Mouse (Mus musculus) hematopoietic stem cell, adult 5-6 weeks (primary cell): ENCODE results near the gene Myh7. TPM values are rescaled to one million over a fixed set of nuclear protein-coding genes. Genes with fewer than 3 reads are reported as not detected.

Experiments used
- ATAC-seq, 2 experiments: fragments of 125-278 bp in 1 of 2; replicated peaks in 1 of 2; 2 replicates each; pipeline ENCODE4 v1.8.0; 2016 to 2017; ENCODE audit warnings: inconsistent platforms in 2 of 2, mild to moderate bottlenecking in 2 of 2, moderate number of reproducible peaks in 2 of 2, low read depth in 1 of 2, moderate TSS enrichment in 1 of 2; ENCODE audit not compliant: low FRiP score in 2 of 2, poor library complexity in 2 of 2, severe bottlenecking in 2 of 2, insufficient read depth in 1 of 2, low TSS enrichment in 1 of 2
- total RNA-seq: library from RNA; stranded (forward); fragments of 172-1452, 232-1000 nt; gene quantifications from 2 replicates; pipeline ENCODE4 v1.2.3, GENCODE M21; 2017

Gene Myh7
- total RNA-seq, 1 experiment from 2014 or later = not detected

DNA sequence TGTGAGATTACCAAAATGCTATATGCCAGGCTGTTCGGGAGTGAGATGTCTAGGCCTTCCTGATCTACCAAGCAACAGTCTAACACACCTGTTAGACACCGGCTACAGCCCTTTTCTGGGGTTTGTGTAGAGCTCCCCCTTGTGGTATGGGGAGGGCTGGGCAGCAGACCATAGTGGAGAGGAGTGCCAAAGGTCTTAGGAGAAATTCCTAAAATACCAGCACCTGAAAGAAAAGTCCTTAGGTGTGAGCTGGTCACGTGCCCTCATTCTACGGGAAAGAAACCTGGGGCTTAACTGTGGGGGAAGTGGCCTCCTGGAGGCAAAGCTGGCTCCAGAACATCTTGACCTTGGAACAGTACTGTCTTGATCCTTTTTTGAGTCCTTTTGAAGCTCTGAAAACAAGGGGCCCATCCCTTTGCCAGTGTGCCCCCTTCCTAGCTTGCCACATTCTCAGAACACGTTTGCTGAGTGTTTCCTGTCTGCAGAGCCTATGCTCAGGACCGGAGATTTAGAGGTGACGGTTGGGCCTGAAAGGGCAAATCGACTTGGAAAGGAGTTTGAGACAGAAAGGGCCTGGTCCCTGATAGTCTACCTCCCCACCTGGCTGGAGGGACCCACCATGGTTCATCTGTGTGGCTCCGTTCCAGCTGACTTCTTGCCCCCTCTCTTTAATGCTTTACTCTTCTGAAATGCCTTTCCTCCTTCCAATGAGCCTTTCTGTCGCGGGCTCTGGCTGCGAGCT is 54.8 kb downstream of the Myh7 start:
- ATAC-seq = peak; percentile 44 to 73; a peak in 1 of 4 replicates

GRCm38 (mm10) chr14:54938431-54939219 is 55.8 kb downstream of the Myh7 start:
- no peak for ATAC-seq

- no peak for ATAC-seq
These were observed 56.9 kb downstream of the Myh7 start for GRCm38 (mm10) chr14:54937361-54938182.

GRCm38 (mm10) chr14:54936831-54937160 is 57.6 kb downstream of the Myh7 start:
- peak; percentile 57 to 66 for ATAC-seq

- no peak for ATAC-seq
These were observed 58.3 kb downstream of the Myh7 start, which contains the start of gene Cmtm5 for GRCm38 (mm10) chr14:54935904-54936830. Gene Cmtm5 (plus strand): TSS chr14:54936261.

DNA sequence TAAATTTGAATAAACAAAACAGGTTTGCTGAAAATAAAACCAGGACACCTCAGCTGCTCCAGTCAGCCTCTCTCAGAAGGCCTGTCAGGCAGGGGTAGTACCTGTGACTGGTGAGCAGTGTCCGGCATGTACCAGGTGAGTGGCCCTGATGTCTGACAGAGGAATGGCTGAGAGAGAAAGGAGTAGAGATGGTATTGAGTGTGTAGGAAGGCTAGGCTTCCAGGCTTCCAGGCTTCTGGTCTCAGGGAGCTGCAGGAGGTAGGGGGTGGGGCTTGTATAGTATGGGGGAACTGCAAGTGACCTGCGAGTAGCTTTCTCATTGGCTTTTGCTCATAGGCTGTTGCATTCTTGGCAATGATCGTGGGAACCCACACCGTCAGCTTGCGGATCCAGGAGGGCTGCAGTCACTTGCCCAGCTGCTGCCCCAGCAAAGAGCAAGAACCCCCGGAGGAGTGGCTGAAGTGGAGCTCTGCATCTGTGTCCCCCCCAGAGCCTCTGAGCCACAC is 61.7 kb downstream of the Myh7 start, which contains the start of gene Il25:
Il25 (plus strand) TSS at position 51 of the 506 bp plus-strand sequence.
- ATAC-seq = no peak

GRCm38 (mm10) chr14:54930431-54930830 is 64.0 kb downstream of the Myh7 start:
- no peak for ATAC-seq

DNA sequence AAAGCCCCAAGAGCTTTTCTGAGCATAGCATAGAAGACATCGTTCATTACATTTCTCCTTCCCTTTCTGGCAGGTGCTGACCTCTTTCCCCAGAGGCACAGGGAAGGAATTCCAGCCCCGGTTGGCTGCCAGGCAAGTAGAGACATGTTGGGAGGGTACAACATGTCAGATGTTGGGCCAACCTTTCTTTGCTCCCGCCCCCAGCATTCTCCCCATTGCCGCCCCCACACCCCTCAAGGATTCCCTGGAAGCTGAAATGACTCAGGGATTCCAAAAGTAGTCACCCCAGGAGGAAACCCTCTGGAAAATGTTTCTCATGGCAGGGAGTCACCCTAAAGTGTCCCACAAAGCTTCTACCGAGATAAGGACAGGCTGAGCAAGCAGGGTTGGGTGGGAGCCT is 64.6 kb downstream of the Myh7 start:
- ATAC-seq = no peak

- ATAC-seq = no peak
These were observed 67.1 kb downstream of the Myh7 start for GRCm38 (mm10) chr14:54927296-54927695.

DNA sequence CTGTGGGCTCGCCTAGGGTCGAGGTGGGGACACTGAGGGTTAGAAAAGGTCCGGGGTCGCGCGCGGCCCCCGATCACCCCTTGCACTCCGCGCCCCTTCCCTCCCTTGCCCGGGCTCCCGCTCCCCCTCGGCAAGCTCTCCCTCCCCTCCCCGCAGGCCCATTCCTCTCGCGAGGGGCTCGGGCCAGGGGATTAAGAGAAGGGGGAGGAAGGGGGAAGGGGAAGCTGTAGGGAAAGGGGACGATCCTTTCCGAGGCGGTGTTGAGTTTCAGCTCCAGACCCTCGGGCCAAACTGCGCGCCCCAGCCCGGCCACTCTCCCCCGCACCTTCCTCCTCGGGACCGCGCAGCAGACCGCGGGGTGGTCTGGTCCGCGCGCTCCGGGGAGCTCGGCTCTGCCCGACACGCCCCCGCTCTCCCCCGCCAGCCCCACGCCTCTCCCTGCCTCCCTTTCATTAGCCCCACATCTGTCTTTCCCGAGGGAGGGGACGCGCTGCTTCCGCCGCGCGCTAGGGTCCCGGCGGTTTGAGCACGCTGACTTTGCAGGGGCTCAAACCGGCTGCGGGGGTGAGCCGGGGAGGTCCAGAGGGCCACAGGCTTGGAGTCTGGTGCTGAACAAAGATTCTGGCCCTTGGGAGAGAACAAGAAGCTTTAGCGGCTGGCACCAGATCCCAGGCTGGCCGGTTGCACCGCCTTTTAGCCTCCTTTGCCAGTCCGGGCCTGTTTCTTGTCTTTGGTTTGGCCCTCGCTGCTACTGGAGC is 67.8 kb downstream of the Myh7 start:
- no peak for ATAC-seq

- ATAC-seq = peak; percentile 44 to 63; a peak in 3 of 4 replicates
These were observed 68.8 kb downstream of the Myh7 start, which contains the start of gene Efs for GRCm38 (mm10) chr14:54925349-54926342. Gene Efs (minus strand): TSS chr14:54926126.

GRCm38 (mm10) chr14:54924641-54925348 is 69.6 kb downstream of the Myh7 start:
- ATAC-seq = no peak
